In genomic region chr19:6047154-6047898, GRCm38 (mm10) we compare ENCODE assay signal across 8 mouse cellular contexts. TPM values are rescaled to one million over a fixed set of nuclear protein-coding genes. Genes with fewer than 3 reads are reported as not detected.
DNase-seq lines count a peak whose midpoint lies in the region; ATAC-seq and TF ChIP-seq lines count a peak whose summit lies in the region.

No protein-coding gene starts in this region.

- no peaks in the 10 kb centered on the region for H3K9me3 ChIP-seq in embryonic facial prominence, embryonic 13.5 days
- H3K9me3 ChIP-seq in intestine, embryonic 16.5 days (ENCODE audit: control insufficient read depth, low read length) = no peaks in the 10 kb centered on the region
- no peaks in the 10 kb centered on the region for H3K9me3 ChIP-seq in neural tube, embryonic 14.5 days (ENCODE audit: control insufficient read depth, low read length)

- no peak for ATAC-seq in embryonic facial prominence, embryonic 13.5 days (ENCODE audit: insufficient number of reproducible peaks, insufficient read depth, low FRiP score, low TSS enrichment, low read depth)
- ATAC-seq in intestine, embryonic 16.5 days = peak; percentile 34
- peak; percentile 8 for ATAC-seq in neural tube, embryonic 14.5 days (ENCODE audit: low read depth)

- H3K79me3 ChIP-seq in C2C12 (ENCODE audit: low read depth) = peaks cover 14% of the 10 kb centered on the region

- 1% methylated on average over 44 of the region's 44 CpGs for WGBS in embryonic facial prominence, embryonic 13.5 days
- under 1% methylated on average over 41 of the region's 44 CpGs for WGBS in intestine, embryonic 16.5 days
- WGBS in neural tube, embryonic 14.5 days = 2% methylated on average over 44 of the region's 44 CpGs

- peak overlapping the region; percentile 96 for H3ac ChIP-seq in C2C12 (ENCODE audit: control insufficient read depth, insufficient read length, low read depth)

- H3K27ac ChIP-seq in embryonic facial prominence, embryonic 13.5 days = peak overlapping the region; percentile 99
- H3K27ac ChIP-seq in intestine, embryonic 16.5 days (ENCODE audit: low read length) = peak overlapping the region; percentile 99
- peak overlapping the region; percentile 100 for H3K27ac ChIP-seq in neural tube, embryonic 14.5 days (ENCODE audit: low read depth, low read length)

- H3K36me3 ChIP-seq in C2C12 (ENCODE audit: control insufficient read depth, insufficient read depth) = peaks cover 41% of the 10 kb centered on the region
- peaks cover 44% of the 10 kb centered on the region for H3K36me3 ChIP-seq in embryonic facial prominence, embryonic 13.5 days
- H3K36me3 ChIP-seq in intestine, embryonic 16.5 days (ENCODE audit: control insufficient read depth, insufficient read depth, low read length) = peaks cover 35% of the 10 kb centered on the region
- H3K36me3 ChIP-seq in neural tube, embryonic 14.5 days (ENCODE audit: control insufficient read depth, insufficient read depth, low read length) = peaks cover 41% of the 10 kb centered on the region

- peak; percentile 5 for DNase-seq in gastrocnemius, adult 18-20 months (ENCODE audit: low spot score)
- no peak for DNase-seq in gastrocnemius, postnatal 14 days
- no peak for DNase-seq in left cerebral cortex, adult 9 months (ENCODE audit: low spot score in 2 of 2)
- no peak for DNase-seq in spleen, postnatal 10 days (ENCODE audit: low spot score in 2 of 2)

- H3K27me3 ChIP-seq in C2C12 (ENCODE audit: control insufficient read depth, insufficient read depth, insufficient read length) = no peaks in the 10 kb centered on the region
- H3K27me3 ChIP-seq in embryonic facial prominence, embryonic 13.5 days = no peaks in the 10 kb centered on the region
- H3K27me3 ChIP-seq in intestine, embryonic 16.5 days (replicated peaks; ENCODE audit: control insufficient read depth, insufficient read depth, low read length) = no peaks in the 10 kb centered on the region
- H3K27me3 ChIP-seq in neural tube, embryonic 14.5 days (ENCODE audit: control insufficient read depth, insufficient read depth, low read length) = no peaks in the 10 kb centered on the region

- H3K4me1 ChIP-seq in embryonic facial prominence, embryonic 13.5 days = peaks cover 27% of the 10 kb centered on the region
- H3K4me1 ChIP-seq in intestine, embryonic 16.5 days (ENCODE audit: control insufficient read depth, insufficient read depth, low read length) = peaks cover 12% of the 10 kb centered on the region
- H3K4me1 ChIP-seq in neural tube, embryonic 14.5 days (ENCODE audit: control insufficient read depth, insufficient read depth, low read length) = peaks cover 18% of the 10 kb centered on the region

- peaks cover 20% of the 10 kb centered on the region for H3K79me2 ChIP-seq in C2C12 (ENCODE audit: control insufficient read depth, insufficient read depth)

- no peak for TF ChIP-seq CTCF in C2C12 (IDR thresholded peaks at IDR 0.05; ENCODE audit: control insufficient read depth, insufficient read depth, insufficient read length)

- intact Hi-C loops in gastrocnemius, postnatal 14 days (cut with DNase I; ENCODE audit: low total_unique reads) = no loop called here

- peak overlapping the region; percentile 89 for H3K9ac ChIP-seq in embryonic facial prominence, embryonic 13.5 days
- peak overlapping the region; percentile 94 for H3K9ac ChIP-seq in intestine, embryonic 16.5 days (ENCODE audit: low read depth, low read length)
- H3K9ac ChIP-seq in neural tube, embryonic 14.5 days (replicated peaks; ENCODE audit: low read depth, low read length) = peak overlapping the region; percentile 90

- H3K4me2 ChIP-seq in embryonic facial prominence, embryonic 13.5 days = peak overlapping the region; percentile 94
- H3K4me2 ChIP-seq in intestine, embryonic 16.5 days (ENCODE audit: low read depth, low read length) = peak overlapping the region; percentile 77
- peak overlapping the region; percentile 70 for H3K4me2 ChIP-seq in neural tube, embryonic 14.5 days (ENCODE audit: low read depth, low read length)

- H3K4me3 ChIP-seq in C2C12 (ENCODE audit: insufficient read depth, poor library complexity, severe bottlenecking) = peak overlapping the region; percentile 87
- peak overlapping the region; percentile 89 for H3K4me3 ChIP-seq in embryonic facial prominence, embryonic 13.5 days
- peak overlapping the region; percentile 80 for H3K4me3 ChIP-seq in intestine, embryonic 16.5 days (ENCODE audit: low read length)
- H3K4me3 ChIP-seq in neural tube, embryonic 14.5 days (ENCODE audit: low read depth, low read length) = peak overlapping the region; percentile 84

TF ChIP-seq in C2C12, 6 proteins besides CTCF, POLR2A, EP300 and RAD21:
- TF ChIP-seq MYOD1 (IDR thresholded peaks at IDR 0.05; ENCODE audit: control insufficient read depth, insufficient read length, low read depth) (no peak), FOSL1 (IDR thresholded peaks at IDR 0.05; ENCODE audit: insufficient read depth, low read length, poor library complexity, severe bottlenecking) (no peak), USF1 (IDR thresholded peaks at IDR 0.05; ENCODE audit: low read depth) (no peak), CEBPB (IDR thresholded peaks at IDR 0.05; ENCODE audit: low read depth) (no peak), MAX (IDR thresholded peaks at IDR 0.05) (no peak), MYOG (IDR thresholded peaks at IDR 0.05; ENCODE audit: control insufficient read depth, extremely low read depth, insufficient read length) (no peak)

RNA-seq across cellular contexts. Expression of gene Syvn1, which starts 0.9 kb away (rescaled TPM):
- 10 to 100 TPM; 18.4 to 20.5 TPM for total RNA-seq in gastrocnemius, adult 18-20 months (2021)
- 10 to 100 TPM; 13.5 to 15.9 TPM for total RNA-seq in gastrocnemius, postnatal 14 days (2021)
- 18.7 TPM for polyA plus RNA-seq in C2C12 (2012; fragmentation: generic; extraction: Trizol)
- polyA plus RNA-seq in embryonic facial prominence, embryonic 13.5 days (2015; fragmentation: Nextera tagmentation; extraction: Ambion mirVana) = 28.3 and 28.4 TPM in 2 replicates
- 29.1 and 36.4 TPM in 2 replicates for polyA plus RNA-seq in intestine, embryonic 16.5 days (2015; fragmentation: Nextera tagmentation; extraction: Ambion mirVana)
- 29.3 and 35.3 TPM in 2 replicates for polyA plus RNA-seq in neural tube, embryonic 14.5 days (2014; fragmentation: Nextera tagmentation; extraction: Ambion mirVana)

RNA-seq across cellular contexts. Expression of gene Mrpl49, which starts 10.3 kb away (rescaled TPM):
- 10 to 100 TPM; 27.5 to 29.3 TPM for total RNA-seq in gastrocnemius, adult 18-20 months (2021)
- total RNA-seq in gastrocnemius, postnatal 14 days (2021) = 10 to 100 TPM; 29.1 to 30.6 TPM
- 60.0 TPM for polyA plus RNA-seq in C2C12 (2012; fragmentation: generic; extraction: Trizol)
- 79.5 and 80.4 TPM in 2 replicates for polyA plus RNA-seq in embryonic facial prominence, embryonic 13.5 days (2015; fragmentation: Nextera tagmentation; extraction: Ambion mirVana)
- 71.4 and 79.5 TPM in 2 replicates for polyA plus RNA-seq in intestine, embryonic 16.5 days (2015; fragmentation: Nextera tagmentation; extraction: Ambion mirVana)
- 63.2 and 65.5 TPM in 2 replicates for polyA plus RNA-seq in neural tube, embryonic 14.5 days (2014; fragmentation: Nextera tagmentation; extraction: Ambion mirVana)

RNA-seq across cellular contexts. Expression of gene Fau, which starts 10.3 kb away (rescaled TPM):
- 100 to 1,000 TPM; 425 to 500 TPM for total RNA-seq in gastrocnemius, adult 18-20 months (2021)
- total RNA-seq in gastrocnemius, postnatal 14 days (2021) = 100 to 1,000 TPM; 481 to 546 TPM
- 2,541 TPM for polyA plus RNA-seq in C2C12 (2012; fragmentation: generic; extraction: Trizol)
- 714 and 858 TPM in 2 replicates for polyA plus RNA-seq in embryonic facial prominence, embryonic 13.5 days (2015; fragmentation: Nextera tagmentation; extraction: Ambion mirVana)
- polyA plus RNA-seq in intestine, embryonic 16.5 days (2015; fragmentation: Nextera tagmentation; extraction: Ambion mirVana) = 868 and 882 TPM in 2 replicates
- 538 and 563 TPM in 2 replicates for polyA plus RNA-seq in neural tube, embryonic 14.5 days (2014; fragmentation: Nextera tagmentation; extraction: Ambion mirVana)

RNA-seq across cellular contexts. Expression of gene Znhit2, which starts 13.7 kb away (rescaled TPM):
- 10 to 100 TPM in 1 of 2 experiments, 1 to 10 TPM in 1; 9.5 to 10.2 TPM for total RNA-seq in gastrocnemius, adult 18-20 months (2021)
- 1 to 10 TPM; 9.2 to 9.9 TPM for total RNA-seq in gastrocnemius, postnatal 14 days (2021)
- 49.8 TPM for polyA plus RNA-seq in C2C12 (2012; fragmentation: generic; extraction: Trizol)
- polyA plus RNA-seq in embryonic facial prominence, embryonic 13.5 days (2015; fragmentation: Nextera tagmentation; extraction: Ambion mirVana) = 33.2 TPM in 2 replicates
- polyA plus RNA-seq in intestine, embryonic 16.5 days (2015; fragmentation: Nextera tagmentation; extraction: Ambion mirVana) = 27.6 and 29.9 TPM in 2 replicates
- polyA plus RNA-seq in neural tube, embryonic 14.5 days (2014; fragmentation: Nextera tagmentation; extraction: Ambion mirVana) = 34.3 and 34.8 TPM in 2 replicates

RNA-seq across cellular contexts. Expression of gene Tm7sf2, which starts 20.8 kb away (rescaled TPM):
- 1 to 10 TPM; 5.9 to 6.2 TPM for total RNA-seq in gastrocnemius, adult 18-20 months (2021)
- 1 to 10 TPM; 3.7 to 4.5 TPM for total RNA-seq in gastrocnemius, postnatal 14 days (2021)
- 14.7 TPM for polyA plus RNA-seq in C2C12 (2012; fragmentation: generic; extraction: Trizol)
- polyA plus RNA-seq in embryonic facial prominence, embryonic 13.5 days (2015; fragmentation: Nextera tagmentation; extraction: Ambion mirVana) = 21.7 and 22.0 TPM in 2 replicates
- 37.3 and 39.0 TPM in 2 replicates for polyA plus RNA-seq in intestine, embryonic 16.5 days (2015; fragmentation: Nextera tagmentation; extraction: Ambion mirVana)
- polyA plus RNA-seq in neural tube, embryonic 14.5 days (2014; fragmentation: Nextera tagmentation; extraction: Ambion mirVana) = 53.4 and 63.7 TPM in 2 replicates
